Mouse (Mus musculus): ENCODE data around the gene Clec3b. TPM values are rescaled to one million over a fixed set of nuclear protein-coding genes. Genes with fewer than 3 reads are reported as not detected.

The Clec3b gene
- polyA plus RNA-seq, 1 experiment from 2014 or later, result not detected

DNA sequence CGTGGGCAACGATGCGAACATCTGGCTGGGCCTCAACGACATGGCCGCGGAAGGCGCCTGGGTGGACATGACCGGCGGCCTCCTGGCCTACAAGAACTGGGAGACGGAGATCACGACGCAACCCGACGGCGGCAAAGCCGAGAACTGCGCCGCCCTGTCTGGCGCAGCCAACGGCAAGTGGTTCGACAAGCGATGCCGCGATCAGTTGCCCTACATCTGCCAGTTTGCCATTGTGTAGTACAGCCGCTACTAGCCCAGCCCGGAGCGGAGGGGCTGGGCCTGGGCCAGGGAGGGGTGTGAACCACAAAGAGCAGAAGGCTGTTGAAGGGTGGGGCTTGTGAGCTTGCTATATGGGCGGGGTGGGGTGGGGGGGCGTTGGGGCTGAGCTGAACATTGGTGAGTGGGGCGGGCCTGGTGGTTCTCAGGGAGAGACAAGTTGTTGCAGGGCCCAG, 6.2 kb downstream of the Clec3b start:
- H3K4me1 ChIP-seq (ENCODE audit: control insufficient read depth in 2 of 2, insufficient read depth in 2 of 2, low read length in 2 of 2), result peaks cover 3 to 5% of the 10 kb centered on the region in 2 experiments; a peak in 1 of 4 replicates
- H3K27ac ChIP-seq (replicated peaks in 1 of 2; ENCODE audit: control insufficient read depth in 1 of 2, insufficient read depth in 1 of 2, low read depth in 2 of 2, low read length in 2 of 2), result no peak overlapping the region
- no peak for ATAC-seq (ENCODE audit: insufficient number of reproducible peaks, insufficient read depth, low FRiP score, low read depth)
- peak overlapping the region; percentile 60 for H3K4me2 ChIP-seq (ENCODE audit: low read length)
- H3K4me3 ChIP-seq (ENCODE audit: control insufficient read depth in 1 of 2, insufficient read depth in 1 of 2, low read depth in 1 of 2, low read length in 2 of 2), result peak overlapping the region; percentile 24 to 35; a peak in 3 of 4 replicates
- H3K27me3 ChIP-seq (ENCODE audit: control insufficient read depth, insufficient read depth, low read length), result no peaks in the 10 kb centered on the region
- 23% methylated on average over 30 of the region's 30 CpGs for WGBS
- H3K36me3 ChIP-seq (ENCODE audit: control insufficient read depth, insufficient read depth, low read length), result no peaks in the 10 kb centered on the region
- H3K9me3 ChIP-seq (ENCODE audit: control insufficient read depth, low read length), result no peaks in the 10 kb centered on the region
- H3K9ac ChIP-seq (ENCODE audit: low read length), result peak overlapping the region; percentile 38; the same call in 1 of the 2 replicates

DNA sequence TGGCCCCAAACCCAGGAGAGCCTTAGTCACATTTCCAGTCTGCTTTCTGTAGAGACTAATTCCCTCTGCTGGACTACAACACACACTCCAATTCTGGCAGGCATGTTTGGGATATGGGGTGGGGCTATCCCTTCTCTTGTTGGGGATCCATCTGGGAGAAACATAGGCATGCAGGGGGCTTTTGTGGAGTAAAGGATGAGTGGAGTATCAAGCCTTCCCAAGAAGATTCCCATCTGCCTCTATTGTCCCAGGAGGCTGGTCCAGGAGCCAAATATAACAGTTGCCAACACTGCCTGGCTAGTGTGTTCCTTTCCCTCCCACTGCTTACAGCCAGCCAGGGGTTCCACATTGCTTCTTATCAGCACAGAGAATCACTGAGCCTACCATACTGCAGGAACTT, 7.0 kb downstream of the Clec3b start:
- no peaks in the 10 kb centered on the region for H3K9me3 ChIP-seq (ENCODE audit: control insufficient read depth, low read length)
- no peak overlapping the region for H3K4me3 ChIP-seq (ENCODE audit: control insufficient read depth in 1 of 2, insufficient read depth in 1 of 2, low read depth in 1 of 2, low read length in 2 of 2)
- no peaks in the 10 kb centered on the region for H3K27me3 ChIP-seq (ENCODE audit: control insufficient read depth, insufficient read depth, low read length)
- H3K4me1 ChIP-seq (ENCODE audit: control insufficient read depth in 2 of 2, insufficient read depth in 2 of 2, low read length in 2 of 2), result peaks cover 3 to 5% of the 10 kb centered on the region in 2 experiments; a peak in 1 of 4 replicates
- H3K27ac ChIP-seq (replicated peaks in 1 of 2; ENCODE audit: control insufficient read depth in 1 of 2, insufficient read depth in 1 of 2, low read depth in 2 of 2, low read length in 2 of 2), result no peak overlapping the region
- H3K36me3 ChIP-seq (ENCODE audit: control insufficient read depth, insufficient read depth, low read length), result no peaks in the 10 kb centered on the region
- H3K9ac ChIP-seq (ENCODE audit: low read length), result no peak overlapping the region
- no peak for ATAC-seq (ENCODE audit: insufficient number of reproducible peaks, insufficient read depth, low FRiP score, low read depth)
- H3K4me2 ChIP-seq (ENCODE audit: low read length), result no peak overlapping the region

DNA sequence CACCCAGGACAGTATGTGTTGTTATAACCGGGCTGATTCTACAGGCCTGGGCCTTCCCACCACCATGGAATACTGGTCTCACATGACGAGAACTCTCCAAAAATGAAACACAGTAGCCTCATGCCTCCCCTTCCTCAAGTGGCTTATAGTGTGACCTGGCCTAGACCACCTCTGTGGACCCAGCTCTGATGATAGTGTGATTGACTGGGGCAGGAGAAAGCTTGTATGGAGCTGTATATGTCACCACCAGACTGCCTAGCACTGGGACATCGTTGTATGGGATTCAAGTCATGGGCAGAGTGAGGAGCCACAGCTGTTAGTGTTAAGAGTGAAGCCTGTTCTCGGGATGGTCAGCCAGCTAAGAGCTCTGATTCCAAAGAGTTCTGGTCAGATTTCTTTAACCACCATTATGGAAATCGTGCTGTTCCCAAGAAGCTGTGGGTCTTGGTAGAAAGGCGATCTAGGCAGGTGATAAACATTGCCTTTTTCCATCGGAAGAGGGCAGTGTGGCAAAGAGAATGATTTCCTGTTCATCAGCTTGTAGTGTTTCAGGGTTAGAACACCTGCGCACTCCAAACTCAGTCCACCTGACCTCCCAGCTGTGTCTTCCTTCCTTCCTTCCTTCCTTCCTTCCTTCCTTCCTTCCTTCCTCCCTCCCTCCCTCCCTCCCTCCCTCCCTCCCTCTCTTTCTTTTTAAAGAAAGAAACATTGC, 7.5 kb downstream of the Clec3b start:
- H3K4me2 ChIP-seq (ENCODE audit: low read length), result no peak overlapping the region
- H3K9ac ChIP-seq (ENCODE audit: low read length), result no peak overlapping the region
- H3K36me3 ChIP-seq (ENCODE audit: control insufficient read depth, insufficient read depth, low read length), result no peaks in the 10 kb centered on the region
- WGBS, result 59% methylated on average over 8 of the region's 8 CpGs
- no peak overlapping the region for H3K27ac ChIP-seq (replicated peaks in 1 of 2; ENCODE audit: control insufficient read depth in 1 of 2, insufficient read depth in 1 of 2, low read depth in 2 of 2, low read length in 2 of 2)
- H3K4me3 ChIP-seq (ENCODE audit: control insufficient read depth in 1 of 2, insufficient read depth in 1 of 2, low read depth in 1 of 2, low read length in 2 of 2), result no peak overlapping the region
- H3K27me3 ChIP-seq (ENCODE audit: control insufficient read depth, insufficient read depth, low read length), result no peaks in the 10 kb centered on the region
- ATAC-seq (ENCODE audit: insufficient number of reproducible peaks, insufficient read depth, low FRiP score, low read depth), result no peak
- no peaks in the 10 kb centered on the region for H3K9me3 ChIP-seq (ENCODE audit: control insufficient read depth, low read length)
- H3K4me1 ChIP-seq (ENCODE audit: control insufficient read depth in 2 of 2, insufficient read depth in 2 of 2, low read length in 2 of 2), result peaks cover 3 to 5% of the 10 kb centered on the region in 2 experiments; a peak in 1 of 4 replicates

DNA sequence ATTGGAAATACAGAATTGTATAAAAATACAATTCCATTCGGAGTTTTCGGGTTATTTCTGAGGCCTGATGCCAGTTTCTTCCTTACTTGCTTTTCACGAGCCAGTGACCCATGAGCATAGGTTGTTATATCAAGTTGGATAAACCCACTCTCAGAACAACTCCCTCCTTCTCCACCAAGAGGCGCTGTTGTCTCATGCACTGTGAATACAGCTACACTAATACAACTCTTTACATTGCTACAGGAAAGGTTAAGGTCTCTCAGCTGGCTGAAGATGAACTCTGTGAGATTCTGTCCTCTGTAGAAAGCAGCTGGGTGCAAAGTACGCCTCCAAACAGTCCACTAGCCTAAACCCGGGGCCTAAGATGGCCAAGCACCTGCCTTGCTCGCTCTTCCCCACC, 8.6 kb downstream of the Clec3b start:
- Histone ChIP-seq H3K4me2 (ENCODE audit: low read length) (no peak overlapping the region), H3K9ac (ENCODE audit: low read length) (no peak overlapping the region), H3K27me3 (ENCODE audit: control insufficient read depth, insufficient read depth, low read length) (no peaks in the 10 kb centered on the region), H3K4me1 (ENCODE audit: control insufficient read depth in 2 of 2, insufficient read depth in 2 of 2, low read length in 2 of 2) (peaks cover 3 to 5% of the 10 kb centered on the region in 2 experiments; a peak in 1 of 4 replicates), H3K9me3 (ENCODE audit: control insufficient read depth, low read length) (no peaks in the 10 kb centered on the region), H3K4me3 (ENCODE audit: control insufficient read depth in 1 of 2, insufficient read depth in 1 of 2, low read depth in 1 of 2, low read length in 2 of 2) (no peak overlapping the region), H3K36me3 (ENCODE audit: control insufficient read depth, insufficient read depth, low read length) (no peaks in the 10 kb centered on the region), H3K27ac (replicated peaks in 1 of 2; ENCODE audit: control insufficient read depth in 1 of 2, insufficient read depth in 1 of 2, low read depth in 2 of 2, low read length in 2 of 2) (no peak overlapping the region)
- 50% methylated on average over 7 of the region's 7 CpGs for WGBS
- no peak for ATAC-seq (ENCODE audit: insufficient number of reproducible peaks, insufficient read depth, low FRiP score, low read depth)

DNA sequence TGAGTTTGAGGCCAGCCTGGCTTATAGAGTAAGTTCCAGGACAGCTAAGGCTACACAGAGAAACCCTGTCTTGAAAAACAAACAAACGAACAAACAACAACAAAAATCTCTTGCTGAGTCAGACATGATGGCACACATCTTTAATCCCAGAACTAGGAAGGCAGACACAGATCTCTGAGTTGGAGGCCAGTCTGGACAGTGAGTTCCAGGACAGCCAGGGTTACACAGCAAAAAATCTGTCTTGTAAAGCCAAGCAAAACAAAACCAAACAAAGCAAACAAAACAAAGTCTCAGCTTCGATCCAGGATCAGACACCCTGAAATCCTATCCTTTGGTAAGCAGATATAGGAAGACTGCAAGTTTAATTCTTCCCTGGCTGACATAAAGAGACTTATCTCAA, 11.0 kb downstream of the Clec3b start:
- no peak overlapping the region for H3K4me3 ChIP-seq (ENCODE audit: control insufficient read depth in 1 of 2, insufficient read depth in 1 of 2, low read depth in 1 of 2, low read length in 2 of 2)
- H3K36me3 ChIP-seq (ENCODE audit: control insufficient read depth, insufficient read depth, low read length), result no peaks in the 10 kb centered on the region
- no peak overlapping the region for H3K9ac ChIP-seq (ENCODE audit: low read length)
- H3K27me3 ChIP-seq (ENCODE audit: control insufficient read depth, insufficient read depth, low read length), result no peaks in the 10 kb centered on the region
- no peak overlapping the region for H3K27ac ChIP-seq (replicated peaks in 1 of 2; ENCODE audit: control insufficient read depth in 1 of 2, insufficient read depth in 1 of 2, low read depth in 2 of 2, low read length in 2 of 2)
- ATAC-seq (ENCODE audit: insufficient number of reproducible peaks, insufficient read depth, low FRiP score, low read depth), result no peak
- H3K4me1 ChIP-seq (ENCODE audit: control insufficient read depth in 2 of 2, insufficient read depth in 2 of 2, low read length in 2 of 2), result peaks cover 2 to 3% of the 10 kb centered on the region in 2 experiments; a peak in 1 of 4 replicates
- H3K4me2 ChIP-seq (ENCODE audit: low read length), result no peak overlapping the region
- H3K9me3 ChIP-seq (ENCODE audit: control insufficient read depth, low read length), result no peaks in the 10 kb centered on the region
- 49% methylated on average over 2 of the region's 2 CpGs for WGBS

DNA sequence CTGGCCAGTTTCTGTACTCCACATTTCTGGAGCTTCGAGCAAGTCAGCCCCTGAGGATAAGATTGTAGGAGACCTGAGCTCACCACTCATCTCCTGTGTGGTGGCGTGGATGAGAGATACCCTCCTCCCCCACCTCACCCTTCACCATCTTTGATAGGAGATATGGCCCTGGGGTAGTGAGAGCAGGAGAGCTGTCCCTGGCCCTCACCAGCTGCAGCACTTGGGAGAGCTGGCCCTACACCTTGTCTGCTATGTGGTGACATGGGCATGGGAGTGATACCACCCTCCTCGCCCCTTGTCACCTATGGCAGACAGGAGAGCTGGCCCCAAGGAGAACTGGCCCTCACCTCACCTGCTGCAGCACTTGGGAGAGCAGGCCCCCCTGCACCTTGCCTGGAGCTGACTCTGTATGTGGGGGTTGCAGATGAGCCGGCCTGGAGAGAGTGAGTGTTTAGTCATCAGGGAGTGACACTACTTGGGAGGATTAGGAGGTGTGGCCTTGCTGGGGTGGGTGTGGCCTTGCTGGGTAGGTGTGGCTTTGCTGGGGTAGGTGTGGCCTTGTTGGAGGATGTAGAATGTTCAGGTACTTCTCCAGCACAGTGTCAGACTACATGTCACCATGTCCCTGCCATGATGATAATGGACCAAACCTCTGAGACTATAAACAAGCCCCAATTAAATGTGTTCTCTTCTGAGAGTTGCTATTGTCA, 12.4 kb downstream of the Clec3b start:
- no peaks in the 10 kb centered on the region for H3K9me3 ChIP-seq (ENCODE audit: control insufficient read depth, low read length)
- H3K27me3 ChIP-seq (ENCODE audit: control insufficient read depth, insufficient read depth, low read length), result no peaks in the 10 kb centered on the region
- WGBS, result 69% methylated on average over 4 of the region's 4 CpGs
- H3K4me2 ChIP-seq (ENCODE audit: low read length), result no peak overlapping the region
- H3K4me3 ChIP-seq (ENCODE audit: control insufficient read depth in 1 of 2, insufficient read depth in 1 of 2, low read depth in 1 of 2, low read length in 2 of 2), result no peak overlapping the region
- H3K36me3 ChIP-seq (ENCODE audit: control insufficient read depth, insufficient read depth, low read length), result no peaks in the 10 kb centered on the region
- no peak overlapping the region for H3K27ac ChIP-seq (replicated peaks in 1 of 2; ENCODE audit: control insufficient read depth in 1 of 2, insufficient read depth in 1 of 2, low read depth in 2 of 2, low read length in 2 of 2)
- no peak overlapping the region for H3K9ac ChIP-seq (ENCODE audit: low read length)
- no peaks in the 10 kb centered on the region for H3K4me1 ChIP-seq (ENCODE audit: control insufficient read depth in 2 of 2, insufficient read depth in 2 of 2, low read length in 2 of 2)
- peak; percentile 60 for ATAC-seq (ENCODE audit: insufficient number of reproducible peaks, insufficient read depth, low FRiP score, low read depth)

DNA sequence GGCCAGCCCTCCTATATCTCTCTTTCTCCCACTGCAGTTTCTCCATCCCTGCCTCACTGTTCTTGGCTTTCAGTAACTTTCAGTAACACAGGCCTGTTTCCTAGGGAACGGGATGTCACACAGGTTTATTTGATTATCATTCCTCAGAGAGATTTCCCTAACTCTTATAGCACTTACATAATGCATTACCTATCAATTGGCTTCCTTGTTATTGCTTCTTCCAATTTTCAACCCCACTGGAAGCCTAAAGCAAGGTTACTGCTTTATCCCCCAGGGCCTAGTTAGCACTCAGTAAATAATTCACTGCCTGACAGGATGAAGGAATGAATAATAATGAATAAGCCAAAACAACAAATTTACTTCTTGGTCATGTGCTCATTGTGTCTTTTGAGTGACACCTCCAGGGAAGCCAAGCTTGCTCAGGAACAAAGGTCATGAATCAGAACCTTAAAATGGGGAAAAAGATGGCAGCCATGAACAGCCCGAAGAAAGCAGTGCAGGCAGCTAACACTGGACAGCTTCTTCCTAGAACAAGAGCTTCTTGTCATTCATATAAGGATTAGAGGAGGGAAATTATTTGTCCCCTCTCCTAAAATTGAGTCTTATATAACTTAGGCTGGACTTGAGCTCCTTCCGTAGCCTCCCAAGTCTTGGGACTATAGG, 15.2 kb downstream of the Clec3b start:
- ATAC-seq (ENCODE audit: insufficient number of reproducible peaks, insufficient read depth, low FRiP score, low read depth), result no peak

More for the DNA sequence above, 15.2 kb downstream of the Clec3b start:
- Histone ChIP-seq H3K9ac (ENCODE audit: low read length) (no peak overlapping the region), H3K4me3 (ENCODE audit: control insufficient read depth in 1 of 2, insufficient read depth in 1 of 2, low read depth in 1 of 2, low read length in 2 of 2) (no peak overlapping the region), H3K36me3 (ENCODE audit: control insufficient read depth, insufficient read depth, low read length) (no peaks in the 10 kb centered on the region), H3K27me3 (ENCODE audit: control insufficient read depth, insufficient read depth, low read length) (no peaks in the 10 kb centered on the region), H3K9me3 (ENCODE audit: control insufficient read depth, low read length) (no peaks in the 10 kb centered on the region), H3K4me2 (ENCODE audit: low read length) (no peak overlapping the region), H3K4me1 (ENCODE audit: control insufficient read depth in 2 of 2, insufficient read depth in 2 of 2, low read length in 2 of 2) (no peaks in the 10 kb centered on the region), H3K27ac (replicated peaks in 1 of 2; ENCODE audit: control insufficient read depth in 1 of 2, insufficient read depth in 1 of 2, low read depth in 2 of 2, low read length in 2 of 2) (no peak overlapping the region)
- 90% methylated on average over 3 of the region's 3 CpGs for WGBS

Measured in heart, embryonic 14.5 days (tissue).